Mouse (Mus musculus) stomach, embryonic 15.5 days (tissue): ENCODE measurements around the gene Atrnl1. TPM values are rescaled to one million over a fixed set of nuclear protein-coding genes. Genes with fewer than 3 reads are reported as not detected.
A peak's percentile ranks its signal among the peaks of the same experiment; 100 is the strongest.

Source experiments
- ATAC-seq: fragments of 200-750 bp; cut with Nextera tagmentation; 2 replicates; pipeline ENCODE4 v1.8.0; 2017; ENCODE audit warnings: low read depth, moderate number of reproducible peaks, moderate TSS enrichment; ENCODE audit not compliant: insufficient read depth, low FRiP score
- H3K27ac ChIP-seq: fragments of 300-500 bp; sonication (generic); 2 replicates; pipeline ENCODE4 v1.5.1; 2015; ENCODE audit warnings: mild to moderate bottlenecking, inconsistent platforms
- H3K27me3 ChIP-seq: fragments of 300-500 bp; sonication (generic); replicated peaks from 2 replicates; pipeline ENCODE4 v1.6.1; 2015; ENCODE audit warnings: inconsistent platforms
- H3K36me3 ChIP-seq: fragments of 300-500 bp; sonication (generic); 2 replicates; pipeline ENCODE4 v1.6.1; 2015; ENCODE audit warnings: inconsistent platforms
- H3K4me1 ChIP-seq: fragments of 300-500 bp; sonication (generic); 2 replicates; pipeline ENCODE4 v1.6.1; 2015; ENCODE audit warnings: inconsistent platforms
- H3K4me2 ChIP-seq: fragments of 300-500 bp; sonication (generic); 2 replicates; pipeline ENCODE4 v1.6.1; 2015; ENCODE audit warnings: mild to moderate bottlenecking, inconsistent platforms
- H3K4me3 ChIP-seq: fragments of 300-500 bp; sonication (generic); replicated peaks from 2 replicates; pipeline ENCODE4 v1.5.1; 2015; ENCODE audit warnings: inconsistent platforms
- H3K9ac ChIP-seq: fragments of 300-500 bp; sonication (generic); 2 replicates; pipeline ENCODE4 v1.6.1; 2015; ENCODE audit warnings: inconsistent platforms
- H3K9me3 ChIP-seq: fragments of 300-500 bp; sonication (generic); 2 replicates; pipeline ENCODE4 v1.6.1; 2016; ENCODE audit warnings: inconsistent platforms
- WGBS: fragments of 180-500 bp; shearing (Covaris S2); methylation state at CpG from one replicate; pipeline ENCODE4 v1.1.7; 2015; 5-methylcytosine and 5-hydroxymethylcytosine counted together
- polyA plus RNA-seq: library from polyadenylated mRNA; unstranded; fragments of >200 nt; fragmentation: Nextera tagmentation; extraction: Ambion mirVana; gene quantifications from 2 replicates; pipeline ENCODE4 v1.2.1, GENCODE M21; 2015

Gene Atrnl1
- polyA plus RNA-seq, 1 experiment from 2014 or later: 6.1 TPM

DNA sequence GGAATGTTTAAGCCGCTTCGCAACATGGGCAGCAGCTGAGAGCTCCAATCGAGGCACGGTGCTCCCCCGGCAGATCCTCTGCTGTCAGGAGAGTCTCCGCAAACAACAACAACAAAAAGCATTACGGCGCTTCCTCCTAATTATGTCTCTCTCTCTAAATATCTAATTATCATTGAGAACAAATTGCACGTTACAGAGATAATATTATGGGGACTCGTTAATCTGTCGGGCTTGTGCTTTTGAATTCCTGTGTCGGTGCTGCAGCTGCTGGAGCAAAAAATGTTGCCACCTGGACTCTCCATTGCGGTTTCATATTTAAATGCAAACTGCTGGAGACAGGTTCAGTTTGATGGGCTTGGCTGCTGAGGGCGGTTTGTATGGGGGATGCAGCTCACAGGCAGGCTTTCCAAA lies 466.1 kb downstream of the Atrnl1 start:
- H3K4me1 ChIP-seq: no peaks in the 10 kb centered on the region
- no peak overlapping the region for H3K4me2 ChIP-seq
- 78% methylated on average over 14 of the region's 14 CpGs for WGBS
- H3K36me3 ChIP-seq: no peaks in the 10 kb centered on the region
- no peaks in the 10 kb centered on the region for H3K27me3 ChIP-seq
- ATAC-seq: no peak
- H3K4me3 ChIP-seq: no peak overlapping the region
- no peaks in the 10 kb centered on the region for H3K9me3 ChIP-seq
- H3K27ac ChIP-seq: no peak overlapping the region
- H3K9ac ChIP-seq: no peak overlapping the region

- H3K4me2 ChIP-seq: no peak overlapping the region
- no peak overlapping the region for H3K9ac ChIP-seq
- no peaks in the 10 kb centered on the region for H3K4me1 ChIP-seq
- ATAC-seq: no peak
- H3K4me3 ChIP-seq: no peak overlapping the region
- no peaks in the 10 kb centered on the region for H3K36me3 ChIP-seq
- H3K27ac ChIP-seq: no peak overlapping the region
- H3K27me3 ChIP-seq: no peaks in the 10 kb centered on the region
- H3K9me3 ChIP-seq: no peaks in the 10 kb centered on the region
- 88% methylated on average over 10 of the region's 10 CpGs for WGBS
These were observed 466.8 kb downstream of the Atrnl1 start for GRCm38 (mm10) chr19:58077529-58078070.

GRCm38 (mm10) chr19:58080168-58080567 lies 469.3 kb downstream of the Atrnl1 start:
- Histone ChIP-seq H3K27me3 (no peaks in the 10 kb centered on the region), H3K4me1 (no peaks in the 10 kb centered on the region), H3K36me3 (no peaks in the 10 kb centered on the region), H3K27ac (no peak overlapping the region), H3K9me3 (no peaks in the 10 kb centered on the region), H3K9ac (no peak overlapping the region), H3K4me3 (no peak overlapping the region), H3K4me2 (no peak overlapping the region)
- ATAC-seq: no peak
- whole genome bisulfite sequencing: 84% methylated on average over 6 of the region's 6 CpGs

- WGBS: 96% methylated on average over 19 of the region's 19 CpGs
- H3K9ac ChIP-seq: no peak overlapping the region
These were observed 471.9 kb downstream of the Atrnl1 start for GRCm38 (mm10) chr19:58082751-58083150.

GRCm38 (mm10) chr19:58084826-58085225 lies 474.0 kb downstream of the Atrnl1 start:
- H3K27ac ChIP-seq: no peak overlapping the region
- ATAC-seq: no peak
- H3K9me3 ChIP-seq: no peaks in the 10 kb centered on the region
- H3K36me3 ChIP-seq: no peaks in the 10 kb centered on the region
- H3K9ac ChIP-seq: no peak overlapping the region
- H3K4me2 ChIP-seq: no peak overlapping the region
- H3K4me1 ChIP-seq: no peaks in the 10 kb centered on the region
- WGBS: 88% methylated on average over 14 of the region's 14 CpGs
- no peaks in the 10 kb centered on the region for H3K27me3 ChIP-seq
- no peak overlapping the region for H3K4me3 ChIP-seq

More at GRCm38 (mm10) chr19:58082751-58083150, 471.9 kb downstream of the Atrnl1 start:
- Histone ChIP-seq H3K27me3 (no peaks in the 10 kb centered on the region), H3K36me3 (no peaks in the 10 kb centered on the region), H3K27ac (no peak overlapping the region), H3K4me3 (no peak overlapping the region), H3K4me2 (no peak overlapping the region), H3K4me1 (no peaks in the 10 kb centered on the region), H3K9me3 (no peaks in the 10 kb centered on the region)
- ATAC-seq: no peak

GRCm38 (mm10) chr19:58086734-58087133 lies 475.9 kb downstream of the Atrnl1 start:
- Histone ChIP-seq H3K9ac (no peak overlapping the region), H3K4me1 (no peaks in the 10 kb centered on the region), H3K36me3 (no peaks in the 10 kb centered on the region), H3K27me3 (no peaks in the 10 kb centered on the region), H3K9me3 (no peaks in the 10 kb centered on the region), H3K4me3 (no peak overlapping the region), H3K4me2 (no peak overlapping the region), H3K27ac (no peak overlapping the region)
- no peak for ATAC-seq
- 86% methylated on average over 8 of the region's 8 CpGs for WGBS

GRCm38 (mm10) chr19:58087901-58088300 lies 477.1 kb downstream of the Atrnl1 start:
- Histone ChIP-seq H3K4me3 (no peak overlapping the region), H3K27me3 (no peaks in the 10 kb centered on the region), H3K9me3 (no peaks in the 10 kb centered on the region), H3K27ac (no peak overlapping the region), H3K9ac (no peak overlapping the region), H3K4me1 (no peaks in the 10 kb centered on the region), H3K36me3 (no peaks in the 10 kb centered on the region), H3K4me2 (no peak overlapping the region)
- 68% methylated on average over 1 of the region's 1 CpGs for WGBS
- no peak for ATAC-seq

DNA sequence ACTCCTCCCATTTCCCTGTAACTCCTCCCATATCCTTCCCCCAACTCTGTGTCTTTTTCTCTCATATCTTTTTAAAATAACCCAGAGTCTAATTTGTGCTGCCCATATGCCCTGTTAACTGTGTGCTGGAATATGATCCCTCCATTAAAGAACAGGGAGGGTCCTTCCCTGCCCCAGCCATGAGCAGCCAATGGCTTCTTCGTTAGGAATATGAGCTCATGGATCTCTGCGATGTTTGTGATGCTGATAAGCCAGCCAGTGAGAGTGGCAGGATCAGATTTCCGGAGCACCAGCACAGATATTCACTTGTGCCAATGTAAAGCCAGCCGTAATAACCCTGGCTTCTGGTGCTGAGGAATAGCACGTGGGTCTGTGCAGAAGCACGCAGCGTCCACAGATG lies 477.6 kb downstream of the Atrnl1 start:
- peak; percentile 50; the same call in 1 of the 2 replicates for ATAC-seq
- Histone ChIP-seq H3K9ac (no peak overlapping the region), H3K4me2 (no peak overlapping the region), H3K27ac (no peak overlapping the region), H3K4me1 (no peaks in the 10 kb centered on the region), H3K27me3 (no peaks in the 10 kb centered on the region), H3K4me3 (no peak overlapping the region), H3K9me3 (no peaks in the 10 kb centered on the region), H3K36me3 (no peaks in the 10 kb centered on the region)
- 29% methylated on average over 7 of the region's 7 CpGs for WGBS

DNA sequence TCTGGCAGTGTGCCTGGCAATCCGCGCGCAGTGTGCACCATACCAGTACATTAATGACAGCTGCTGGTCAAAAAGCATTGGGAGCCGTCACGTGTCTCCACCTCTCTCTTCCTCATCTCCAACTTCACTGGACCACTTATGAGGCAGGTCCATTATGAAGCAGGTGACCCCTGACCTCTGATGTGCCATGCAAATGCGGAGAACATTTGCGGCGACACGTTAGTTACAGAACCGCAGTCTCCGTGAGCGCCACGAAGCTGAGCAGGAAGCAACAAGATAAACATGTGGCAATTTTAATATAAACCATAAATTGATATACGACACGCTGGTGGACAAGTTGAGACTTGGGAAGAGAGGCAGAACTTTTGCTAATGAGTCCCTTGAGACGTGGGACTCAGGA lies 481.1 kb downstream of the Atrnl1 start:
- no peak overlapping the region for H3K4me2 ChIP-seq
- 82% methylated on average over 16 of the region's 16 CpGs for WGBS
- no peaks in the 10 kb centered on the region for H3K27me3 ChIP-seq
- no peaks in the 10 kb centered on the region for H3K36me3 ChIP-seq
- H3K9me3 ChIP-seq: no peaks in the 10 kb centered on the region
- no peak overlapping the region for H3K4me3 ChIP-seq
- no peak overlapping the region for H3K27ac ChIP-seq
- H3K9ac ChIP-seq: no peak overlapping the region
- ATAC-seq: no peak
- no peaks in the 10 kb centered on the region for H3K4me1 ChIP-seq

DNA sequence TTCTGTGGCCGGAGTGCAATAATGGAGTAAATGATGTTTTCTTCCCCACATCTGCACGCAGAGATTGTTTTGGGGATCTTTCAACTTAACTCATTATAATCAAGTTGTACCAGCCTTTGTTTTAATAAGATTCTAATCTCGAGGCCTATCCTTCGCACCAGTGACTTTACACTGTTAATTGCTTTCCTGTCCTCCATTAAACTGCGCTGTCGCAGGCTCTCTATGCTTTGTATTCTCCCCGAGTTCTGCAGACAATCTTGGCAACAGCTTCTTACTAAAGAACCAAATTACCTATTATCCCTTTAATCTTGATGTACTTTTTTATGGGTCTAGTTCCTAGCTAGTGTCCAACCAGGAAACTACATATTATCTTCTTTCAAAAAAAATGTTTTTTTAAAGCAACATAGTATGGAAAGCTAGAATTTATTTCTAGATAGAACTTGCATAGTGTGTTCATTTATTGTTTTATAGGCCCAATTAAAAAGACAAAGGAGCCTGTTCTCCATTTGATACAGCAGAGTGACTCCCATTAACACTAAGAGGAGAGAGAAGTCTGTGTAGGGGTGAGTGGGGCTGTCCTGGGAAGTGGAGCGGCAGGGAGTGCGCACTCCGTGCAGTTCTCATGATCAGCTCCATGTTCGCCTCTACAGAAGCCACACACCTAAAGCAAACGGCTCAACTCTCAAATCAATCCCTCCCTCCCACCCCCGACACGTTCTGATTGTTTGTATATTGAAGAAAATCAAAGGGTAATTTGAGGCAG lies 484.1 kb downstream of the Atrnl1 start:
- Histone ChIP-seq H3K27me3 (no peaks in the 10 kb centered on the region), H3K4me1 (no peaks in the 10 kb centered on the region), H3K4me2 (no peak overlapping the region), H3K36me3 (no peaks in the 10 kb centered on the region), H3K27ac (no peak overlapping the region), H3K9me3 (no peaks in the 10 kb centered on the region), H3K9ac (no peak overlapping the region), H3K4me3 (no peak overlapping the region)
- WGBS: 63% methylated on average over 14 of the region's 14 CpGs
- ATAC-seq: no peak

- H3K27ac ChIP-seq: no peak overlapping the region
- H3K4me3 ChIP-seq: no peak overlapping the region
- no peaks in the 10 kb centered on the region for H3K27me3 ChIP-seq
- H3K4me1 ChIP-seq: no peaks in the 10 kb centered on the region
- no peak overlapping the region for H3K4me2 ChIP-seq
- WGBS: 75% methylated on average over 7 of the region's 7 CpGs
- no peak overlapping the region for H3K9ac ChIP-seq
- ATAC-seq: no peak
- no peaks in the 10 kb centered on the region for H3K36me3 ChIP-seq
- H3K9me3 ChIP-seq: no peaks in the 10 kb centered on the region
These were observed 484.9 kb downstream of the Atrnl1 start for GRCm38 (mm10) chr19:58095776-58096175.

DNA sequence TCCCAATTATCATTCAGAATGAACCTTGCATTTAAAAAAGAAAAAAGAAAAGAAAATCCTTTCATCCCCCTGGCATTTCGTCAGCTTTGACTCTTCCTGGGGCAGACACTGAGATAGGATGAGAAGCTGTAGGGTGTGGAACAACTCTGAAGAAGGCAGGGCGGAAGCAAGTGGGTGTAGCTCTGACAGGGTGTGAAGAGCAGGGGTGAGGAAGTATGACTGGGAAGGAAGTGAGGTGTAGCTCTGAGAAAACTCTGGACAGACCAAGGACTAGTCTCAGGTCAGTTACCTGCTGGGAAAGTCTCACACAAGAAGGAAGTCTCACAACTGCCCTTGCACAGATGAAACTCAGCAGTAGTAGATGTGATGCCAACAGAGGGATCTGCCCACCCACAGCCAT lies 486.4 kb downstream of the Atrnl1 start:
- Histone ChIP-seq H3K4me1 (no peaks in the 10 kb centered on the region), H3K9ac (no peak overlapping the region), H3K4me2 (no peak overlapping the region), H3K27me3 (no peaks in the 10 kb centered on the region), H3K36me3 (no peaks in the 10 kb centered on the region), H3K27ac (no peak overlapping the region), H3K9me3 (no peaks in the 10 kb centered on the region), H3K4me3 (no peak overlapping the region)
- no peak for ATAC-seq
- 92% methylated on average over 2 of the region's 2 CpGs for WGBS
